Mouse (Mus musculus): ENCODE measurements around the gene Defa23. TPM values are rescaled to one million over a fixed set of nuclear protein-coding genes. Genes with fewer than 3 reads are reported as not detected.
"Not testable (repeated sequence)": the region's sequence is repeated elsewhere in the genome, so short reads cannot be mapped to it uniquely, and the experiment has no call there.

Gene Defa23
- polyA plus RNA-seq, 1 experiment from 2014 or later = not detected

- H3K4me3 ChIP-seq (ENCODE audit: control insufficient read depth in 1 of 2, insufficient read depth in 1 of 2, low read depth in 1 of 2, low read length in 2 of 2); H3K27me3 ChIP-seq (ENCODE audit: control insufficient read depth, insufficient read depth, low read length); H3K27ac ChIP-seq (replicated peaks in 1 of 2; ENCODE audit: control insufficient read depth in 1 of 2, insufficient read depth in 1 of 2, low read depth in 2 of 2, low read length in 2 of 2); ATAC-seq (ENCODE audit: insufficient number of reproducible peaks, insufficient read depth, low FRiP score, low read depth); H3K4me2 ChIP-seq (ENCODE audit: low read length); H3K4me1 ChIP-seq (ENCODE audit: control insufficient read depth in 2 of 2, insufficient read depth in 2 of 2, low read length in 2 of 2); H3K36me3 ChIP-seq (ENCODE audit: control insufficient read depth, insufficient read depth, low read length); H3K9me3 ChIP-seq (ENCODE audit: control insufficient read depth, low read length); H3K9ac ChIP-seq (ENCODE audit: low read length): not testable (repeated sequence)
- 60% methylated on average over 1 of the region's 2 CpGs for WGBS
Observed at GRCm38 (mm10) chr8:21095950-21096349, 41.1 kb downstream of the Defa23 start, which contains the start of gene Gm14851. Gene Gm14851, minus strand, starts transcription at chr8:21096050.

Other genes with a start within 250 kb of the Defa23 start
- gene Defb33, start 162.4 kb upstream of the Defa23 start, polyA plus RNA-seq (2014; fragmentation: Nextera tagmentation; extraction: Ambion mirVana) = not detected in 2 replicates
- not detected in 2 replicates for gene Gm15056, start 152.4 kb upstream of the Defa23 start, polyA plus RNA-seq (2014; fragmentation: Nextera tagmentation; extraction: Ambion mirVana)
- gene Gm6040, start 133.0 kb upstream of the Defa23 start, polyA plus RNA-seq (2014; fragmentation: Nextera tagmentation; extraction: Ambion mirVana) = not detected in 2 replicates
- not detected in 2 replicates for gene AY761185, start 110.3 kb upstream of the Defa23 start, polyA plus RNA-seq (2014; fragmentation: Nextera tagmentation; extraction: Ambion mirVana)
- gene Defa21, start 29.5 kb upstream of the Defa23 start, polyA plus RNA-seq (2014; fragmentation: Nextera tagmentation; extraction: Ambion mirVana) = not detected in 2 replicates
- not detected in 2 replicates for gene Defa35, start 10.0 kb downstream of the Defa23 start, polyA plus RNA-seq (2014; fragmentation: Nextera tagmentation; extraction: Ambion mirVana)
- gene Defa25, start 29.4 kb downstream of the Defa23 start, polyA plus RNA-seq (2014; fragmentation: Nextera tagmentation; extraction: Ambion mirVana) = not detected in 2 replicates
- gene Gm14851, start 41.0 kb downstream of the Defa23 start, polyA plus RNA-seq (2014; fragmentation: Nextera tagmentation; extraction: Ambion mirVana) = not detected in 2 replicates
- gene Defa30, start 79.6 kb downstream of the Defa23 start, polyA plus RNA-seq (2014; fragmentation: Nextera tagmentation; extraction: Ambion mirVana) = not detected in 2 replicates
- gene Defa22, start 107.2 kb downstream of the Defa23 start, polyA plus RNA-seq (2014; fragmentation: Nextera tagmentation; extraction: Ambion mirVana) = not detected in 2 replicates
- gene Defa31, start 136.6 kb downstream of the Defa23 start, polyA plus RNA-seq (2014; fragmentation: Nextera tagmentation; extraction: Ambion mirVana) = not detected in 2 replicates
- gene Gm15293, start 146.5 kb downstream of the Defa23 start, polyA plus RNA-seq (2014; fragmentation: Nextera tagmentation; extraction: Ambion mirVana) = not detected in 2 replicates
- not detected in 2 replicates for gene Gm15292, start 194.7 kb downstream of the Defa23 start, polyA plus RNA-seq (2014; fragmentation: Nextera tagmentation; extraction: Ambion mirVana)

All from heart, embryonic 14.5 days (tissue).